In genomic region chr3:136168071-136168470, GRCm38 (mm10) we compare ENCODE assay signal across 14 mouse cellular contexts.
"Had no signal": no experiment of that assay in that cellular context is flagged by ENCODE, and none has a peak within 500 bp of the region (broad histone marks: within the 10 kb centered on the region; RNA-seq: fewer than 3 reads in every experiment).

No protein-coding gene starts in this region.

- H3K9me3 ChIP-seq: limb, embryonic 12.5 days; liver, embryonic 13.5 days; lung, embryonic 15.5 days; megakaryocyte, embryonic 14.5 days; midbrain, embryonic 15.5 days had no signal

- DNase-seq: kidney, adult 18-20 months; liver; liver, embryonic 13.5 days; liver, postnatal 0 days; lung, postnatal 14 days; right cerebral cortex, postnatal 14 days; thymus, postnatal 14 days had no signal

- H3K36me3 ChIP-seq: limb, embryonic 12.5 days; liver, embryonic 13.5 days; lung, embryonic 15.5 days; midbrain, embryonic 15.5 days had no signal

- H3K27me3 ChIP-seq: limb, embryonic 12.5 days; liver, embryonic 13.5 days; lung, embryonic 15.5 days; megakaryocyte, embryonic 14.5 days; midbrain, embryonic 15.5 days had no signal

- H3K27ac ChIP-seq: left cerebral cortex, adult 2 months; limb, embryonic 12.5 days; liver, embryonic 13.5 days; lung, embryonic 15.5 days; macrophage; midbrain, embryonic 15.5 days had no signal

- H3K9ac ChIP-seq: limb, embryonic 12.5 days; liver, embryonic 13.5 days; liver, postnatal 0 days; lung, embryonic 15.5 days; midbrain, embryonic 15.5 days had no signal

- H3K4me1 ChIP-seq: limb, embryonic 12.5 days; liver, embryonic 13.5 days; lung, embryonic 15.5 days; megakaryocyte, embryonic 14.5 days; midbrain, embryonic 15.5 days had no signal

- ATAC-seq: liver, postnatal 0 days; midbrain, embryonic 15.5 days had no signal

- H3K4me2 ChIP-seq: limb, embryonic 12.5 days; liver, embryonic 13.5 days; lung, embryonic 15.5 days; midbrain, embryonic 11.5 days; midbrain, embryonic 15.5 days had no signal

- H3K4me3 ChIP-seq: left cerebral cortex, adult 2 months; limb, embryonic 12.5 days; liver, embryonic 13.5 days; lung, embryonic 15.5 days; megakaryocyte, embryonic 14.5 days; midbrain, embryonic 15.5 days had no signal
